Mouse (Mus musculus): ENCODE data around the gene Lhx1.

The Lhx1 gene

DNA sequence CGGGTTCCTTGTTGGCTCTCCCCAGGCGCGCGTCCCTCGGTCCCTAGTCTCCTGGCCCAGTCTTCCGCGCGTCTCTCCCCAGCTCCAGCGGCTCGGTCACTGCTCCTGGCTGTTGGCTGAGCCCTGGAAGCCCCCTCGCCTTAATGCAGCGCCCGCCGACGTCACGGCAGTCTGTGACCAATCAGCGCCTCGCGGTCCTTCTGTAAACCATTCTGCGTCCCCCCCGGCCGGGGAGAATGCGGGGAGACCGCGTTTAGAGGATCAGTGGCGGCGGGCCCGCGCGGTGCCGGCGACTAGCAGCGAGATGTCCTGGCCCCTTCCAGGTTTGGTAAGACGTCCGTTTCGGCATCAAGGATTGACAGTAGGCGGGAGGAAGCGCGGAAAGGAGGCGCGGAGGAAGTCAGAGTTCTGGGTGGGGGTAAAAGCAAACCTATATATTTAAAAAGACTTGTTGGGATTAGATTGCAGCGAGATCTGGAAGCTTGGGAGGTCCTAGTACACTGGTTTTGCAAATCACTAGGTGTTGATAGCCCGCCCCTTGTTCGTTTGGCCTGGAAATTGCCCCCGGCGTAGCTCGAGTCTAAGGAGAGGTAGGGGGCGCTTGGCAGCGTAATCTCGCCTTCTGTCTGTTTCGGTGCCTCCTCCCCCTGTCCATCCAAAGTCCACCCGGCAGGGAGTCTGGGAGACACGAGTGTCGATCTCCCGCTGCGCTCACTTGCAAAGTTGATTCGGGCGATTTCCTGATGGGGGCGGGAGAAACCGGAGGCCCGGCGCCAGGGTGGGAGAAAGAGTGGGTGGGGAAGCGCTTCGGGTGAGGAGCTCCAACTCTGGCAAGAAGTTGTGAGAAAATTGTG is at the start of gene Lhx1:
TSS of gene Lhx1 (minus strand) at position 115 of the 854 bp plus-strand sequence.
- DNase-seq (ENCODE audit: low spot score) = no peak

DNA sequence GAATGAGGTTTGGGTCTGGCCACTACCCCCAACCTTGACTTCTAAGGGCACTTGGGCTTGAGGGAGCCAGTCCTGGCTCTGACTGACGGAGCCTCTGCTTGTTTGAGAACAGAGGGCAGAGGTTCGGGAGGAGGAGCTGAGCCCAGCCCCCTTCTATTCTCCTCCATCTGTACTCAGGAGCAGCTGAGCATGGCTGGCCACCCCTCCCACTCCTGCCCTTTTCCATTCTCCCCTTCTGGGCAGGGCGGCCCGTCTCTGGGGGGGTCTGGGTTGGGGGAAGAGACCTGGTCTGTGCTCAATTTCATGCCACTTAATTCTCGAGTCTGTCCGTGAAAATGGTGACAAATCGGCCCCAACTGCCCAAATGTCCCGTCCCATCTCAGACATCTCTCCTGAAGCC is 49.5 kb upstream of the Lhx1 start:
- DNase-seq (ENCODE audit: low spot score) = no peak

DNA sequence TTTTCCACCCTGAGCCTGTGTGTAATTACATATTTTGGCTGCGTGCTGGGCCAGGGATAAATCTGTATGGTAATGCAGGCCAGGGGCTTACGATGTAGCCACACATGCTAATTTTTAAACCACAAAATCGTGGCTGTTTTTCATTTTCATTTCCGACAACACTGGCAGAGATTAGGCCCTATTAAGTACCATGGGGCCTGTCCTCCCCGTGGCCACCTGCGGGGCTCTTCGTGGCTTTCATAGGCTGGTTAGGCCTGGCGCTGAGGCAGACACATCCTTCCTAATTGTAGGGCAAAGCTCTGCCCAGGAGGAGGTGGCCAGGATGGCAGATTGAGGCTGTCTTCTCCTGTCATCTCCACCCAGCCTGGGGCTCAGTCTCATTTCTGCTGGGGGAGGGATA is 48.3 kb upstream of the Lhx1 start:
- no peak for DNase-seq (ENCODE audit: low spot score)

DNA sequence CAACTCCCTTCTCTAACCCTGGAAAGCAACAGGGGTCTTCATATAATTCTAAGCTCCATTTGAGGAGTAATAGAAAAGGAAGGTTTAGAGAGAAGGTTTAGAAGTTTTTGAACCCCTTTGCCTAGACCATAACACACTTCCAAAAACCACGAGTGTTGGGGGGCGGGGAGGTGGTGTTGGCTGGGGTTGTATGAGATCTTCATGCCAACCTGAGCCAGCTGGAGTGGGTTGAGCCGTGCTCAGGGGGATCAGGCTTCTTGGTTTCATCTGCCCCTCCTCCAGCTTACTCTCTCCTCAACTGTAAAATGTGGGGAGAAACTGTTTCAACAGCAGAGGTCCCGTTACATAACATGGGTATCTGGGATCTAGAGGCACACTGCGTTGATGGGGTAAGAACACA is 45.5 kb upstream of the Lhx1 start:
- no peak for DNase-seq (ENCODE audit: low spot score)

DNA sequence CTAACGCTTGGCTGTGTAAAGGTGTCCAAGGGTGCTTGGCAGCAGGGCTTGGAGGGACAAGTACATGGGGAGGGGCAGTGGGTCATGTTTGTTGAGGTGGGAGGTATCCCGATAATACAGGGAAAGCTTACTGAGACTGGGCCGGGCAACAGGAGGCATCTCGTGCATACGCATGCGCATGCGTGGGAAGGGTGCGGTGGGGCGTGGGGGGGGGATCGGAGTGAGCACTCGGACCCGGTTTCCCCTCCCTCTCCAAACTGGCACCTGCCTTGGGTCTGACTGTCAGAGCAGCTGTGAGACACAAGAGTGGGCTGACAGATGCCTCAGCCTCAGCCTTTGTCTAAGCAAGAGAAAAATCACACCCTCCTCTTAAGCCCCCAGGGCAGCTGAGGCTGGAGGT is 45.1 kb upstream of the Lhx1 start:
- no peak for DNase-seq (ENCODE audit: low spot score)

DNA sequence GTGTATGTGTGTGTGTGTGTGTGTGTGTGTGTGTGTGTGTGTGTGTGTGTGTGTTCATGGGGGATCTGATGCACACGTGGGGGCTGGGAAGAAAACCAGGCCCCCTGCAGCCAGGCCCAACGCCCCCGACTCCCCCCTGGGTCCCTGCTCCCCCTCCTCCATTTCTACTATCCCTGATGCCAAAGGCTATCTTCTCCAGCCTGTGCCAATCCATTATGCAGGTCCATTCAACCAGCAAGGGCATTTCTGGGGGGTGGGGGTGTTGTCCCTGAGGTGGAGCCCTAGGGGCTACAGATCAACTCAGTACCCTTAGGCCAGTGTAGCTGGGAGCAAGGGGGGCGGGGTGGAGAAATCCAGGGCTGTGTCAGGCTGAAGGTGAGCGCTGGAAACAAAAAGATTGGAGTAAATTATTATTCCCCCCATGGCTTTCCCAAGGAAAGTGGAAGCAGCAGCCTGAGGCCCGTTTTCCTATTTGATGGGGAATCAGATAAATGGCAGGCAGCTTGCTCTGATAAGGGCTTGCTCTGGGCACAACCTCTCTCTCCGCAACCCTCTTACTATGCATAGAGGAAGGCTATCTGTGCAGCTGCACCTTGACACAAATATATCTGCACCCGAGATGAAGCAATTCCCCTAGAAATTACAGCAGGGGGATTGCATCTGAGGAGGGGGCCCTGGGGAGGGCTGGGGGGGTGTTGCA is 43.9 kb upstream of the Lhx1 start:
- no peak for DNase-seq (ENCODE audit: low spot score)

DNA sequence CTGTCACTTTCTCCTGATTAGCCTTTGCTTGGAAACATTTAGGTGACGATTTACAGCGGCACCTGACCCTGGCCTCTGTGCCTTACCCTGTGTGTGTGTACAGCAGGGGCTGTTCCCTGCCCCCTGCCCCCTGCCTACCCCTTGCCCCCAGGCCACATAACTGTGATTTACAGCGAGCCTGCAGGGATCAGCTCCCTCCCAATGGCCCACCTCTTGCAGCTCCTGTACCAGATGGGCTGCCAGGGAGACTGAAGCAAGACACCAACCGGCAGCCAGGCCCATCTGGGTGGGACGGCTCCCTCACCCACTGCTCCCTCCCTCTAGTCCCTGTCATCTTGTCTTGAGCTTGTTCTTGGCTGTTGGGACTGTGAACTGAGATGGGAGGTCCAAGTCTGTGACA is 43.1 kb upstream of the Lhx1 start:
- no peak for DNase-seq (ENCODE audit: low spot score)

DNA sequence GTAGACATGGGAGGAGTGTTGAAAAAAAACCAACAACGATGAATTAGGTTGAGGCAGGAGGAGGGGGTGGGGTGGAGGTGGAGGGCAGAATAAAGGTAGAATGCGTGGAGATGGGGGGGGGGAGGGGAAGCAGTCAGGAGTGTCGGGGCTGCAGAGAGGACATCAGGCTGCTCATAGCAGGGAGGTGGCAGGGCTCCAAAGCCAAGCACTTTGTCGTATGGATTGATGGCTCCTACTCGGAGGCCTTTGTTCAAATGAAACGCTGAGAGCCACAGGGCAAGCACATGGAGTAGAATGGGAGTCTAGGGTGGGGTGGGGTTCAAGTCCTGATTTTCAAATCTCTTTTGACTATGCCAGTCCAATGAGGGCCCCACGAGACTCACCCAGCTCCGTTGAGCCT is 41.4 kb upstream of the Lhx1 start:
- DNase-seq (ENCODE audit: low spot score) = no peak

DNA sequence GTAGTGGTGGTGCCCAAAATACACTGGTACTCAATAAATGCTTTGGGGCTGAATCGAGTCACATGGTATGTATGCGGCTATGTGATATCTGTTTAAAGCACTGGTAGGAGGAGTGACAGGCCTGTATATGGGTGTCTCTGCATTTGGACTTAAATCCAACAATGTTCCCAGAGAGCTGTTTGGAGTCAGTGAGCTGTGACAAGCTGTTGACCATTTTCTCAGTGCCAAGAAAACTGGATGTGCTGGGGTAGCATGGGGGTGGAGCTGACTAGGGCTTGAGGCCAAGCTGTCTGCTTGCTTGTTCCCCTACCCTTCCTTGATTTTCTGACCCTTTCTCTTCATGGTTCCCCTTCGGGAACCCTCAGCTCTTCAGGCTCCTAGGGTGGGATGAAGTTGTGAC is 39.9 kb upstream of the Lhx1 start:
- no peak for DNase-seq (ENCODE audit: low spot score)

DNA sequence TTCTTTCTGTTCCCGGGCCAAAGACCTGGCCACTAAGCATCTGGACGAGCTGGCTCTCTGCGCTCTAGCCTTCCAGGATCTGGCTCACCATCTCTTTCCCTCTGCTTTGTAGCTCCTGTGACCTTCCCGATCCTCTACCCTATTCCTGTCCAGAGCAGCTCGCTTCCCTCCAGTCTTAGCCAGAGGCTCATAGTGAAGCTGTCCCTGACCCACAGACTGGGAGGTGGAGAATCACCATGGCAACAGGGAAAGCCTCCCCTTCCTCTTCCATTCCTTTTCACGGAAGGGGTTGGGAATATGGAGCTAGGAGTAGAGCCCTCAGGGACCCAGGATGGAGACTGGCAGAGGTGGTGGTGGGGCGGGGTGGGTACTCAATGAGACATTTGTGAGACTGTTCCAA is 38.0 kb upstream of the Lhx1 start:
- no peak for DNase-seq (ENCODE audit: low spot score)

DNA sequence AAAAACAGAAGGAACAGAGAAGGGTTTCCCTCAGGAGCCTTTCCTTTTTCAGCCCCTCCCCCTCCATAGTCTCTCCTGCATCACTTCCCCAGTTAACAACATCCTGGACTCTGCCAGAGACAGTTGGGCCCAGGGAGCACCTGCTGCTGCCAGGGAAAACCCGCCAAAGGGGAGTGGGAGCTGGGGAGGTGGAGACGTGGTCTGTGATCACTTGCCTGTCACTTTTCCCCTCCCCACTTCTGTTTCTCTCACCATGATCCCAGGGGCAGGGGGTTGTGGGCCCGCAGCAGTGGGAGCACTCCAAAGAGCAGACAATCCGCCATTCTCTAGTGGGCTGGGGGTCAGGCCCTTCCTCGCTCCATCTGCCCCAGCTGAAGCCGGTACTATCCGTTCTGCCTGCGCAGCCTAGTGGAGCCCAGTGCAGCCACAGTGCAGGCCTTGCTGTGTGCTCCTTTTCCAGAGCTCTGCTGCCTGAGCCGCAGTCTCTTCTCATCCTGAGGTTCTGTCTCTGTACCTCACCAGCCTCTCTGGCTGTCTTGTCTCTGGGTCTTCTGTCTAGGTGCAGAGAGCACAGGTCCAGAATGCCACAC is 37.5 kb upstream of the Lhx1 start:
- DNase-seq (ENCODE audit: low spot score) = no peak

DNA sequence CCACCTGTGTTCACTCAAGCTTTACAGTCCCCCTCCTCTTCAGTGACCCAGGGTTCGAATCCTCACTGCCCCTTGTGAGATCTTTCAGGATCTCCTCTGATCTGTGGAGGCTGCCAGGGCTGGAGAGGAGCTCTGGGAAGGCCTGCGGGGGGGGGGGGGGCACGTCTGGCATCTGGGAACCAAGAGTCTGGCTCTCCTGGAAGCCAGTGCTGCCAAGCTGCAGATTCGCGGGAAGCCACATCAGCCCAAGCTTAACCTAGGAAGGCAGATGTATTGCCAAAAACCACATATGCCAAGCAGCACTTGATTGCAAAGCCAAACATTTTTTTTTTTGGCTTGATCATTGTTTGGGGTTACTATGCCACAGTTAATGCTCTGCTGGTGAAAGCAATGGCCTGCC is 36.2 kb upstream of the Lhx1 start:
- peak; percentile 42 for DNase-seq (ENCODE audit: low spot score)

DNA sequence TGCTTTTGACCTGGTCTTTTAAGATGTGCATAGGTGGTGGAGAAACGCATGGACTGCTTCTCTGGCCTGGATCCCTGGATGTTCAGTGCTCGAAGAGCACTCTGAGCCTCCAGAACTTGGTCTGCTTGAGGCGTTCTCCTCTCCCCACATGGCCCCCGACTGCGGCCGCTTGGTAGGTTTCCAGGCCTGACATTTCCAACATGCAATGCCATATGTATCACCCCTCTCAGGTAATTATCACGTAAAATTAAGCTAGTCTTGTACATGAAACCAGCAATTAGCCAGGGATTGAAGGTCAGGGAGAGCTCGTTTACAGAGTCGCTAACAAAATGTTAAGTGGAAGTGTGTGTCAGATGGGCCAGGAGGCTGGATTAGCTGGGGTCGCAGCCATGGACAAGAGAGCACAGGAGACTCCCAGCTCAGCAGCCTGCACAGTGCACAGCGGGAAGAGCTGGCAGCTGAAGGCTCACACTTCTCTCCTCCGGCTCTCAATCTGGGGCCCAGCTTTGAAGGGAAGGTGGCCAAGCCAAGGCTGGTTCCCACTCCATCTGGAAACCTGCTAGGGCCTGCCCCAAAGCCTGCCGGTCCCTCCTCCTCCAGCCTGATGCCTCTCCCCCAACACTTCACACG is 28.6 kb upstream of the Lhx1 start:
- DNase-seq (ENCODE audit: low spot score) = no peak

DNA sequence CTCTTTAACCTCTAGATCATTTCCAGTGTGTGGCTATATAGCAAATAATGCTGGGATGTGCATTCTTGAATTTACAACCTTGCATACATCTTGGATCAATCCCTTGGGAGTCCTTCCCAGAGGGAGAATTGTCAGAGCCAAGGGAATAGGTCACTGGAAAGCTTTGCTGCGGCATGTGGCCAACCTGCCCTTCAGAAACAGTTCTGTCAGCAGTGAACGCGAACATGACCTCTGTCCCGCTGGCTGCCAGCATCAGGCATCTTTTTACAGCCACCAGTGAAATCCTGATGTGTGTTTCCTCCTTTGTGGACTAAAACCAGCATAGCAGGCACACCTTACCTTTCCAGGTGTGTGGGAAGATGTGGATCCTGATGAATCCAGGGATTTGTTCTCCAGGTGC is 26.0 kb upstream of the Lhx1 start:
- DNase-seq (ENCODE audit: low spot score) = no peak

DNA sequence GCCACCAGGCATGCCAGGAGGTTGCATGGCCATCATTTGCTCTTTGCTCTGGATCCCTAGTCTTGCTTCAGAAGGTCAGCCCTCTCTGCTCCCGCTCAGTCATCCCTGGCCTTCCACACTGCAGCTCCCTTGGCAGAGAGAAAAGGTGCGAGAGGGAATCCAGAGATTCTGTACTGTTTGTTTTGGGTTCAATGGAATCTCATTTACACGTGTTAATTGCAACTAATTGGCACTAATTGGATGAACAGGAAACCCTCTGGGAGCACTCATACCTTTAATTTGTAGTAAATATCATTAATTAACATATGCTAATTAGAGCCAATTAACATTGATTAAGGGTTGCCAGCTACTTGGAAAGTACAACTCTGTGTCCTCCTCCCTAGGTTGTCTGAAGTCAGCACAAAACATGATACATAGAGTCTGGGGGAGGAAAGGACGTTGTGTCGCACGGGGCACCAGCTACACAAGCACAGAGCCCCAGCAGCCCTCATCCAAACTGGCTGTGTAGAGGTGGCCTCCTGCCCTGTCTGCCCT is 24.0 kb upstream of the Lhx1 start:
- DNase-seq (ENCODE audit: low spot score) = no peak

DNA sequence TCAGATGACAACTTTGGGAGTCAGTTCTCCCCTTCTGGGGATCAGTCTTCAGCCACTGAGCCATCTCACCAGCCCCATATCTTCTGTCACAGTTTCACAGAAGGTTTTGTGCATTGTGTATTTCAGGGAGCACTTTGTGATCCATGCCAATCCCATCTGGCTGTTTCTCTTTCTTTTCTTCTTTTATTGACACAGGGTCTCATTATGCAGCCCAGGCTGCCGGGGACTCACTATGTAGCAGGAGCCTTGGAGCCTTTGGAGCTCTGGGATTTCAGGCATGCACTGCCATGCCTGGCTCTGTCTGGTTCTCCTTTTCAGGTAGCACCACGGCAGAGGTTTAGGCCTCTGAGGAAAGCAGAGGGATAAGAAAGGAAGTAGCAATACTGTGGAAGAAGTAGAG is 23.0 kb upstream of the Lhx1 start:
- no peak for DNase-seq (ENCODE audit: low spot score)

DNA sequence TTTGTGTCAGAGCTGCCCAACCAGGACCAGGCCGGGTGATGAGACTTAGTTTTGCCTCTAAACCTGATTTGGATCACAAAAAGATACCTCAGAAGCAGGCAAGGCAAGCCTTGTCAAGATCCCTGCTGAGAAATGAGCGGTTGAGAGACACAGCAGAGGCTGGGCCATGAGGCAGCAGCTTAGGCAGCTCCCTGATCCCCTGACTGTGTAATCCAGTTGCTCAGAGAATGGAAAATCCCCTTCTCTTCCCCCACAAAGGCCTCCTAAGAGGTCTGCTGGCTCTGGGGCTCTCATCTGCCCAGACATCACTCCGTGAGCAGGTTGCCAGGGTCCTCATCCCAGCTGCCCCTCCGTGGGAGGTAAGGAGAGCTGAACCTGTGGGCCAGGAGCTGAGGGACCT is 14.6 kb upstream of the Lhx1 start:
- no peak for DNase-seq (ENCODE audit: low spot score)

DNA sequence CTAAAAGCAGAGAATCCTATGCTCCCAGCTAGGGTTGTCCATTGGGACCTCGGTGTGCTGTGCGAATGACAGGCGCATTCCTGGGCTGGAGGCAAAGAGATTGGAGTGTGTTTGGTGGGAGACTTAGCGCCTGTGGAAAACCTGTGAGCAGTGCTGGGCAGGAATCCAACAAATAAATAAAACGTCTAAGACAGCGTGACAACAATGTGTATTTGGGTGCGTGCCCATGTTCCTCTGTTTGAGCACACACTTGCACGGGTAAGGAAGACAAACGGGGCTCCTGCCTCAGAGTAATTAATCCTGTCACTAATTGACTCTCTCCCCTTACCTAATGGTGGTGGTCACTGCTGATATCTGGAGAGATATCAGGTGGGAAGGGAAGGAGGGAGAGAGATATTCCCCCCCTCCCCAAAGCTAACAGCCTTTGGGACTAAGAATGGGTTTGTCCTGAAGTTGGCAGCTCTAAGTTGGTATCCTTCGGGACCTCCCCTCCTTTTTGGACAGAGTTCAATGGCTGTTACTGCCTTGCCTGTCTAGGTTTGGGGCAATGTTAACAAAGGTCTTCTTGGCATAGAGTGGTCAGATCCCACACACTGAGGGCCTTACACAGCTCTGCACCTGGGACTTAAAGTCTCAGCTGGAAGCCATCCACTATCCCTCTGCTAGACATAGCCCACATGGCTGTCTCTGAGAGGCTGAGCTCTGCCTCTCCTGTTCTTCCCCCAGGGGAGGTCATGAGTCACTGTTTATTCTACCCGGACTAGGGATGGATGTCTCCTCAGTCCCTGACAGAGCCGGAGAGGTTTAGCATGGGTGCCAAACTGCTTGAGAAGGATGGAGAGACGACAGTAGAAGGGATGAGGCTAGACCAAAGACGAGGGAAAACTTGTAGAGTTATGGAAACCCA is 4.7 kb upstream of the Lhx1 start:
- peak; percentile 40 for DNase-seq (ENCODE audit: low spot score)

DNA sequence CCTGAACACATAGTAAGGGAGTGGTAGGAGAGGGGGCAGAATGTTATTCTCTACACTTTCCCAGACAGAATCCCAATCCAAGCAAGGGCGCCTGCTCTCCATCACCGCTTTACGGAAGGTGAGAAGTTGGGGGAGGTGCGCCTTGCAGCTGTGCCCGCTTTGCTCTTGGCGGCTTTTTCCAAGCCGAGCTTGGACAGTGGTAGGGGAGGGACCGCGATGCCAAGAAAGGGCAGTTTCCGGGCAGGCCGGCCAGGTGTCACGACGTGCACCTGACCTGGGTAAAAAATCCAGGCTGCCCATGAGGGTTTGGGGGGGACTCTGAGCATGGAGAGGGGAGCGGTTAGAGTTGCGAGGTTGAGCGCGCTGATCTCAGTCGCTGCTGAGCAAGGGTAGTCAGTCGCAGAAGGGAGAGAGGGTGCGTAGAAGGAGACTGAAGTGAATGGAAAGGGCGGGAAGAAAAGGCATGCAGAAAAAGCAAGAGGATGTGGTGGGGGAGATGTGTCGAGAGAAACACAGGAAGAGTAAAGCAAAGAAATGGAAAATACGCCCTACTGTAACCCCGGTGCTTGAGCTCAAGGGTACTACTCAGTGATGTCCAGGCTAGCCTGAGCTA is 3.9 kb upstream of the Lhx1 start:
- DNase-seq (ENCODE audit: low spot score) = no peak

DNA sequence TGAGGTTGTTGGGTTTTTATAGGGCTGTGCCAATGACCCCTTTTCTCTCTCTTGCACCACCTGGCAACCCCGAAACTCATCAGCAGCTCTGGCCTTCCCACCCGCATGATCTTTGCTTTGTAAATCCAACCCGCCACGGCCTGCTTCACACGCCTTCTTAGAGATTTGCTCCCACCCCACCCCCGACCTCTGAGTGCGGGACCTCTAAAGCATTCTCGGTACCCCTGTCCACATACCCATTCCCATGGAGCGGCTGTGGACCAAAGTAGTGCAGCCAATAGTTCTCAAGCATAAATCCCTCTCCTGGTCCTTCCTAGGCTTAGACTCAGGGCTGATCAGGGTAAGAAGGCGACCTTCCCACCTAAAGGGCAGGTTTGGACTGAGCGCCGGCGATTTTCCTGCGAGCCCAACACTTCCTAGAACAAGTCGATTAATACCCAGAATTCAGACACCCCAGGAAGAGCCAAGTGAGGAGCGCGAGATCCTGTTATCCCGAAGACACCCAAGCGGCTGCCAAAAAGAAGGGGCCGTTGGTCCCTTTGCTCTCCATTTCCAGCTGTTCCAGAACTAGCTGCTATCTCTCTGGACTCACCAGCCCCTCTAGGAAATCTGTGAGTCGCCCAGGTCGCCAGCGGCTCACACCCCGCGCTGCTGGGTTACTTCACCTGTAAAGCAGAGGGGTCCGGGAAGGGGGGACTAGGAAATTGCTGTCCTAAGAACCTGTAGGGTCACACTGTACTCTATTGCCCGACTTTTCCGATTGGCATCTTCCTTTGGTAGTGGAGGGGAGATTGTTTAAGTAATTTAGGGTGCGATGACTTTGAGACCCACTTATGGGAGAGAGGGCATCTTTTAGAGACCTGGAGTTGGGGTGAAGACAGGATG is 1.9 kb upstream of the Lhx1 start:
- no peak for DNase-seq (ENCODE audit: low spot score)

All from adipocyte (in vitro differentiated cells).